Mouse (Mus musculus): ENCODE results near the gene Magoh.

Magoh gene

GRCm38 (mm10) chr4:107889731-107890432 is 10.3 kb downstream of the Magoh start, which contains the start of gene 0610037L13Rik:
0610037L13Rik (plus strand) TSS chr4:107889813.
- peak; percentile 94 for DNase-seq (ENCODE audit: low spot score)

GRCm38 (mm10) chr4:107892663-107893062 is 13.1 kb downstream of the Magoh start:
- DNase-seq (ENCODE audit: low spot score), result no peak

GRCm38 (mm10) chr4:107899211-107899927 is 19.8 kb downstream of the Magoh start:
- no peak for DNase-seq (ENCODE audit: low spot score)

- DNase-seq (ENCODE audit: low spot score), result no peak
Measured at GRCm38 (mm10) chr4:107900206-107900605, 20.7 kb downstream of the Magoh start.

GRCm38 (mm10) chr4:107904252-107904651 is 24.7 kb downstream of the Magoh start:
- no peak for DNase-seq (ENCODE audit: low spot score)

- no peak for DNase-seq (ENCODE audit: low spot score)
Measured at GRCm38 (mm10) chr4:107906561-107906960, 27.0 kb downstream of the Magoh start.

GRCm38 (mm10) chr4:107910020-107910419 is 30.5 kb downstream of the Magoh start:
- DNase-seq (ENCODE audit: low spot score), result no peak

- no peak for DNase-seq (ENCODE audit: low spot score)
Measured at GRCm38 (mm10) chr4:107920336-107920735, 40.8 kb downstream of the Magoh start.

GRCm38 (mm10) chr4:107921152-107921695 is 41.7 kb downstream of the Magoh start:
- DNase-seq (ENCODE audit: low spot score), result peak; percentile 25

- peak; percentile 33 for DNase-seq (ENCODE audit: low spot score)
Measured at GRCm38 (mm10) chr4:107921952-107922351, 42.4 kb downstream of the Magoh start.

GRCm38 (mm10) chr4:107923145-107923802 is 43.7 kb downstream of the Magoh start, which contains the start of gene Cpt2:
Cpt2 (minus strand) TSS chr4:107923610.
- DNase-seq (ENCODE audit: low spot score), result peak; percentile 95

- no peak for DNase-seq (ENCODE audit: low spot score)
Measured at GRCm38 (mm10) chr4:107923803-107924194, 44.2 kb downstream of the Magoh start.

- DNase-seq (ENCODE audit: low spot score), result peak; percentile 22
Measured at GRCm38 (mm10) chr4:107928269-107928668, 48.7 kb downstream of the Magoh start.

- DNase-seq (ENCODE audit: low spot score), result no peak
Measured at GRCm38 (mm10) chr4:107928726-107929125, 49.2 kb downstream of the Magoh start.

GRCm38 (mm10) chr4:107931453-107931852 is 51.9 kb downstream of the Magoh start:
- DNase-seq (ENCODE audit: low spot score), result no peak

- no peak for DNase-seq (ENCODE audit: low spot score)
Measured at GRCm38 (mm10) chr4:107933239-107933638, 53.7 kb downstream of the Magoh start.

GRCm38 (mm10) chr4:107935254-107935653 is 55.7 kb downstream of the Magoh start:
- no peak for DNase-seq (ENCODE audit: low spot score)

Measured in c-Kit-positive CD71-positive TER-119-positive erythroid progenitor cells, embryonic 14.5 days (primary cell).